Mouse (Mus musculus): ENCODE results near the gene Kdm4c. TPM values are rescaled to one million over a fixed set of nuclear protein-coding genes. Genes with fewer than 3 reads are reported as not detected.

Gene Kdm4c
- total and polyA plus RNA-seq, 3 experiments = 7.5 to 8.4 TPM; not detected in 1

DNA sequence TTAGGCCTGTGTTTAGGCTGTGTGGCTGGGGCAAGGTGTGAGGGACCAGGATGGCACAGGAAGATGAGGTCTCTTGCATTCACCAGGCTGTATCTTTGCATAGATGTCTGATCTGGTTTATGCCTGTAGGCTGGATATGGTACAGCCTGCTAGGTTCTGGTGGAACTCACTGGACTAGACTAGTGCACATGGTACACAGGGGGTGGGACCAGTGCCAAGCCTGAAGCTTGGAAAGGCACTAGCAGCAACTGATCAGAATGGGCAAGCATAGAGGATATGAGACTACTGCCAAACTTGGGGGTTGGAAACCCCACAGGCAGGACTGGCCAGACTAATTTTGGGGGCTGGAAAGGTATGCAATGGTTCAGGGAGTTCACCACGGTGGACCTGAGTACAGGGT is 35.2 kb downstream of the Kdm4c start:
- peaks cover 4 to 10% of the 10 kb centered on the region in 2 experiments for H3K36me3 ChIP-seq (ENCODE audit: control insufficient read depth in 1 of 2, insufficient read depth in 2 of 2, low read length in 2 of 2)
- peaks cover 0 to 10% of the 10 kb centered on the region in 2 experiments; a peak in 3 of 4 replicates for H3K4me1 ChIP-seq (ENCODE audit: control insufficient read depth in 1 of 2, insufficient read depth in 2 of 2, low read length in 2 of 2)
- no peak overlapping the region for H3K4me3 ChIP-seq (ENCODE audit: control insufficient read depth in 1 of 2, insufficient read depth in 1 of 2, low read depth in 2 of 2, low read length in 2 of 2)
- H3K9me3 ChIP-seq (replicated peaks; ENCODE audit: insufficient read depth, low read length) = no peaks in the 10 kb centered on the region
- TF ChIP-seq KAT2A (conservative IDR thresholded peaks at IDR 0.05; ENCODE audit: low read depth, low read length) (no peak), RAD21 (IDR thresholded peaks at IDR 0.05; ENCODE audit: low read depth, low read length) (no peak), MAZ (IDR thresholded peaks at IDR 0.05; ENCODE audit: low read depth, low read length) (no peak), JUND (IDR thresholded peaks at IDR 0.05; ENCODE audit: low read depth, low read length) (no peak), GABPA (IDR thresholded peaks at IDR 0.05; ENCODE audit: low read depth, low read length) (no peak), TBP (IDR thresholded peaks at IDR 0.05; ENCODE audit: low read depth, low read length) (no peak), MYB (IDR thresholded peaks at IDR 0.05; ENCODE audit: low read depth, low read length) (no peak), CTCF (IDR thresholded peaks at IDR 0.05 in 2 of 3, conservative IDR thresholded peaks at IDR 0.05 in 1 of 3; ENCODE audit: control insufficient read depth in 1 of 3, insufficient read depth in 1 of 3, low read depth in 2 of 3, low read length in 3 of 3, poor library complexity in 1 of 3, severe bottlenecking in 1 of 3) (no peak), SMC3 (IDR thresholded peaks at IDR 0.05; ENCODE audit: low read depth, low read length) (no peak), USF1 (IDR thresholded peaks at IDR 0.05; ENCODE audit: low read depth, low read length) (no peak), MAX (IDR thresholded peaks at IDR 0.05; ENCODE audit: low read length) (no peak), MAFK (IDR thresholded peaks at IDR 0.05; ENCODE audit: borderline replicate concordance, low read depth, low read length) (no peak), ELF1 (IDR thresholded peaks at IDR 0.05; ENCODE audit: low read depth, low read length) (no peak)
- no peaks in the 10 kb centered on the region for H3K27me3 ChIP-seq (ENCODE audit: control insufficient read depth in 1 of 2, insufficient read depth in 2 of 2, low read length in 2 of 2)
- no peak overlapping the region for H3K27ac ChIP-seq (ENCODE audit: control insufficient read depth, low read depth, low read length)
- DNase-seq (ENCODE audit: low read depth, low spot score) = no peak
- H3K9ac ChIP-seq (ENCODE audit: control insufficient read depth, low read depth, low read length, poor library complexity, severe bottlenecking) = no peak overlapping the region
- no peaks in the 10 kb centered on the region for H3K79me2 ChIP-seq (ENCODE audit: control insufficient read depth, insufficient read depth, low read length, poor library complexity)

DNA sequence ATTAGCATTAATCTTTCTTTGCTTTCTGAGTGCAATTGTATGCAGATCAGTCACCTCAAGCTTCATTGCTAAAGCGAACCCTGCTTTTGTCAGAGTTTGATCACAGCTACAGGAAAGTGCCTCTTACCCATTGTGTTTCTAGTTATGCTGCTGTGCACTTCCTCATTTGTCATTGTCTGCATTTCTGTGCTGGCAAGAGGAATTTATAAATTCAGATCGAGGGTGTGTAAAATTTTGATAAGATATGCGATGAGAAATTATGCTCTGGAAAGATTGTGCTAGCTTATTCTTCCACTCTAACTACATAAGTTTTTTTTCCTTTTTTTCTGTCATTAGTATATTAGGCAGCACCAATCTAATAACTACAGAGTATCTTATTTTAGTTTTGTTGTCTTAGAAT is 37.9 kb downstream of the Kdm4c start:
- no peak overlapping the region for H3K9ac ChIP-seq (ENCODE audit: control insufficient read depth, low read depth, low read length, poor library complexity, severe bottlenecking)
- no peaks in the 10 kb centered on the region for H3K27me3 ChIP-seq (ENCODE audit: control insufficient read depth in 1 of 2, insufficient read depth in 2 of 2, low read length in 2 of 2)
- H3K36me3 ChIP-seq (ENCODE audit: control insufficient read depth in 1 of 2, insufficient read depth in 2 of 2, low read length in 2 of 2) = peaks cover 2 to 10% of the 10 kb centered on the region in 2 experiments
- H3K4me1 ChIP-seq (ENCODE audit: control insufficient read depth in 1 of 2, insufficient read depth in 2 of 2, low read length in 2 of 2) = peaks cover 0 to 10% of the 10 kb centered on the region in 2 experiments; a peak in 3 of 4 replicates
- no peak overlapping the region for H3K4me3 ChIP-seq (ENCODE audit: control insufficient read depth in 1 of 2, insufficient read depth in 1 of 2, low read depth in 2 of 2, low read length in 2 of 2)
- H3K27ac ChIP-seq (ENCODE audit: control insufficient read depth, low read depth, low read length) = peak overlapping the region; percentile 52
- H3K79me2 ChIP-seq (ENCODE audit: control insufficient read depth, insufficient read depth, low read length, poor library complexity) = no peaks in the 10 kb centered on the region
- DNase-seq (ENCODE audit: low read depth, low spot score) = peak; percentile 85
- H3K9me3 ChIP-seq (replicated peaks; ENCODE audit: insufficient read depth, low read length) = no peaks in the 10 kb centered on the region
- TF ChIP-seq RAD21 (IDR thresholded peaks at IDR 0.05; ENCODE audit: low read depth, low read length) = no peak
- no peak for TF ChIP-seq ZKSCAN1 (IDR thresholded peaks at IDR 0.05; ENCODE audit: low read depth, low read length)
- TF ChIP-seq MXI1 (IDR thresholded peaks at IDR 0.05; ENCODE audit: low read depth, low read length) = peak; percentile 39; the same call in 1 of the 2 replicates
- TF ChIP-seq MYB (IDR thresholded peaks at IDR 0.05; ENCODE audit: low read depth, low read length) = no peak
- peak; percentile 70 for TF ChIP-seq ETS1 (IDR thresholded peaks at IDR 0.05; ENCODE audit: low read depth, low read length)
- TF ChIP-seq SIN3A (IDR thresholded peaks at IDR 0.05; ENCODE audit: low read length) = peak; percentile 65; the same call in 1 of the 2 replicates
- no peak for TF ChIP-seq CTCF (IDR thresholded peaks at IDR 0.05 in 2 of 3, conservative IDR thresholded peaks at IDR 0.05 in 1 of 3; ENCODE audit: control insufficient read depth in 1 of 3, insufficient read depth in 1 of 3, low read depth in 2 of 3, low read length in 3 of 3, poor library complexity in 1 of 3, severe bottlenecking in 1 of 3)
- TF ChIP-seq ZMIZ1 (IDR thresholded peaks at IDR 0.05; ENCODE audit: low read depth, low read length) = no peak
- no peak for TF ChIP-seq MAFK (IDR thresholded peaks at IDR 0.05; ENCODE audit: borderline replicate concordance, low read depth, low read length)
- peak; percentile 81 to 90 for TF ChIP-seq EP300 (IDR thresholded peaks at IDR 0.05; ENCODE audit: low read depth in 1 of 2, low read length in 2 of 2)
- no peak for TF ChIP-seq MYC (IDR thresholded peaks at IDR 0.05; ENCODE audit: low read depth, low read length)
- no peak for TF ChIP-seq NRF1 (IDR thresholded peaks at IDR 0.05; ENCODE audit: insufficient read depth, low read depth, low read length, poor library complexity, severe bottlenecking)
- peak; percentile 76 for TF ChIP-seq TCF12 (IDR thresholded peaks at IDR 0.05; ENCODE audit: low read depth, low read length)
- TF ChIP-seq GATA1 (IDR thresholded peaks at IDR 0.05; ENCODE audit: low read depth, low read length) = peak; percentile 89
- TF ChIP-seq JUND (IDR thresholded peaks at IDR 0.05; ENCODE audit: low read depth, low read length) = no peak
- no peak for TF ChIP-seq E2F4 (IDR thresholded peaks at IDR 0.05; ENCODE audit: borderline replicate concordance, low read depth, low read length)
- TF ChIP-seq POLR2AphosphoS5 (IDR thresholded peaks at IDR 0.05; ENCODE audit: borderline replicate concordance, low read depth, low read length) = no peak
- peak; percentile 40; the same call in 1 of the 2 replicates for TF ChIP-seq BHLHE40 (IDR thresholded peaks at IDR 0.05; ENCODE audit: borderline replicate concordance, low read depth, low read length)
- TF ChIP-seq ELF1 (IDR thresholded peaks at IDR 0.05; ENCODE audit: low read depth, low read length) = peak; percentile 71
- peak; percentile 66; the same call in 1 of the 2 replicates for TF ChIP-seq RCOR1 (IDR thresholded peaks at IDR 0.05; ENCODE audit: low read depth, low read length)
- peak; percentile 67 for TF ChIP-seq TBP (IDR thresholded peaks at IDR 0.05; ENCODE audit: low read depth, low read length)
- TF ChIP-seq SMC3 (IDR thresholded peaks at IDR 0.05; ENCODE audit: low read depth, low read length) = no peak
- TF ChIP-seq HCFC1 (IDR thresholded peaks at IDR 0.05; ENCODE audit: low read depth, low read length) = no peak
- TF ChIP-seq UBTF (IDR thresholded peaks at IDR 0.05; ENCODE audit: borderline replicate concordance, insufficient read depth, low read depth, low read length) = no peak
- peak; percentile 26 for TF ChIP-seq TAL1 (IDR thresholded peaks at IDR 0.05; ENCODE audit: low read length)
